Mouse (Mus musculus) embryo, embryonic 11.5 days (tissue): ENCODE data around the gene Serpina3b.

Experiments used
- DNase-seq: peaks from one replicate; pipeline ENCODE4 v3.0.0-alpha.2; 2012; ENCODE audit warnings: low read depth, low spot score

The Serpina3b gene

DNA sequence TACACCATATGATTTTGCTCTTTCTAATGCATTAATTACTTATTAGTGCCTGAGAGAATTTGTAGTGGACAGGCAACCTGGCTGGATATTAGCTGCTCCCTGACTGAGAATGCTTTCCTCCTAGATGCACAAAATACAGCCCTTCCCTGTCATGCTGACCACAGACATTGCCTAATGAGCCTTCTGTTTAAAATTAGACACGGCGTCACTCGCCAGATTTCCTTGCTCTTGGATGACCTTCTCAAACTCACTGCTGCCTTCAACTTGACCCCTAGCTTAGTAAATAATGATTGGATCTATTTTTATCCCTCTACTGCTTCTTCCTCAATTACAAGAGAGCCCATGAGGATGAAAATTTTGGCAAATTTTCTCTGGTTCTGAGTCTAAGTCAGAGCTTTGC is 47.0 kb downstream of the Serpina3b start:
- DNase-seq, result no peak

- no peak for DNase-seq
These were observed 47.8 kb downstream of the Serpina3b start for GRCm38 (mm10) chr12:104175636-104176035.

DNA sequence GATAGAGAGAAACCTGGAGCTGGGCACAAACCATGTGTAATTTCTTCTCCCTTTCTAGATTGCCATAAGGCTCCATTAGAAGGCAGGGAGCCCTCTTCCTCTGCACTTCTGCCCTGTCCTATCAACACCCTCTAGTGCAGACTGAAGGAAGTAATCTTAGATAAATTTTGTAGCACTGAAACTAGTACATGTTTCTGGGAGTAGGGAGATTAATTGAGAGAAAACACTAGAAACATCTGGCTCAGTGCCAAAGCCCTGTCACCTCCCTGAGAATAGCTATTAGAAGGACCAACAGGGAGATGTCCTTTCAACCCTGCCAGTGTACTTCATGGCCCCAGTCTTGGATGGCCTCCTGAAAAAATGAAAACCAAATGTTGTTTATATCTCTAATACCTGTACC is 50.8 kb downstream of the Serpina3b start:
- DNase-seq, result no peak

GRCm38 (mm10) chr12:104178987-104179386 is 51.2 kb downstream of the Serpina3b start:
- DNase-seq, result no peak

DNA sequence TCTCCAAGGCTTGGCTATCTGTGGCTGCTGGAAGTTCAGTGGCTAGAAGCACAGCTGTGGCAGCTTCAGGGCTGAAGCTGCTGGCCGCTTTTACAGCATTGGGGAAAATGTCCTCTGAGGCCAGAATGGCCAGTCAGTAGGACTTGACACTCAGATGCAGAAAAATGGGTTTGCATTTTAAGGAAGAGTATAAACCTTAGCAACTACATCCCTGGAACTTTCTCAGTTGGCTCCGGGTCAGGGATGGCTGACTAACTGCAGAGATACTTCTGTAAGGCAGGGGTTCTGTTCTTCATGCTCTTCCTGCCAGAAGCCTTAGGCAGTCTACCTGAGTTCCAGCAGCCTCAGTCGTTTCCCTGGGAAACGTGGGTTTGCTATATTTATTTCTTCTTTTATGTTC is 57.2 kb downstream of the Serpina3b start:
- DNase-seq, result no peak

DNA sequence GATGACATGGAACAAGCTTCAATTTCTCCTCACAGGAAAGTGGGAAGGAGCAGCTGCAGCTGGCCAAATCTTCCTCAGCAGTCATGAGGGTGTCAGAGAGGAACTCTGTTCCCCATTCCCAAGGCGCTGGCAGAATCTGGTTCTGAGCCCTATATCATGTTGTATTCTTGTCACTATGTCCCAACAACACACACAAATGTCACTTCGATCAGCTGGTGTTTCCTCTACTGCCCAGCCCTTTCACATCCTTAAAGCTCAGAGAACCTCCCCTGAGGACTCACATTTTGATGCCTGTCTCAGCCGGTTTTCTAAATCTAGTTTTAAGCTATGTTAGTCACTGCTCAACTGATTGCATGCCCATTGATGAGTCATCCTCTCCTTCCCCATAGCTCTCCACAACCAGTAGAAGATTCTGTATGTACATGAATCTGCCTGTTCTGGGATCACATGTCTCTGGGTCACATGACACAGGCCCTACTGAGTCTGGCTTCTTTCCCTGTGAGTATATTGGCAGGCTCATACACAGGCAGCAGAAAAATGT is 58.3 kb downstream of the Serpina3b start:
- DNase-seq, result no peak
